Mouse (Mus musculus) forebrain, embryonic 11.5 days (tissue): Measurements from ENCODE around the gene Pus10. TPM values are rescaled to one million over a fixed set of nuclear protein-coding genes. Genes with fewer than 3 reads are reported as not detected.

Experiments used
- polyA plus RNA-seq: library from polyadenylated mRNA; unstranded; fragments of >200 nt; fragmentation: Nextera tagmentation; extraction: Ambion mirVana; gene quantifications from 2 replicates; pipeline ENCODE4 v1.2.1, GENCODE M21; 2014

Gene Pus10
- polyA plus RNA-seq, 1 experiment from 2014 or later, result 30.8 TPM

Other genes starting within 250 kb of the Pus10 start
- 165 and 173 TPM in 2 replicates for gene Ahsa2, start 167.6 kb upstream of the Pus10 start, polyA plus RNA-seq
- not detected in 2 replicates for gene 1700093K21Rik, start 144.5 kb upstream of the Pus10 start, polyA plus RNA-seq
- 56.8 and 59.8 TPM in 2 replicates for gene 0610010F05Rik, start 32.0 kb upstream of the Pus10 start, polyA plus RNA-seq
- 42.8 and 43.6 TPM in 2 replicates for gene Pex13, start 285 bp downstream of the Pus10 start, polyA plus RNA-seq
- gene Rel, start 105.3 kb downstream of the Pus10 start, polyA plus RNA-seq, result 0.63 and 0.67 TPM in 2 replicates
- gene Papolg, start 229.6 kb downstream of the Pus10 start, polyA plus RNA-seq, result 25.1 and 25.6 TPM in 2 replicates